Mouse (Mus musculus) brain, embryonic 14.5 days (tissue): ENCODE data around the gene Osbpl6.

Experiments
- CTCF ChIP-seq: fragments of 200-500 bp; IDR thresholded peaks from 2 replicates; pipeline ENCODE4 v1.5.1; 2012; ENCODE audit warnings: inconsistent platforms, mild to moderate bottlenecking, moderate library complexity, borderline replicate concordance; ENCODE audit not compliant: insufficient read depth, insufficient read length; ENCODE audit errors: extremely low read depth
- POLR2A ChIP-seq: fragments of 200-500 bp; IDR thresholded peaks from 2 replicates; pipeline ENCODE4 v1.6.1; 2012; ENCODE audit warnings: mild to moderate bottlenecking, inconsistent platforms, borderline replicate concordance; ENCODE audit not compliant: poor library complexity, insufficient read depth, insufficient read length, severe bottlenecking; ENCODE audit errors: extremely low read depth

GRCm38 (mm10) chr2:76517471-76517870, 111.2 kb downstream of the Osbpl6 start:
- TF ChIP-seq CTCF = no peak
- TF ChIP-seq POLR2A = no peak
